Comparison of ENCODE assay signal across 30 mouse cellular contexts in the genomic region with DNA sequence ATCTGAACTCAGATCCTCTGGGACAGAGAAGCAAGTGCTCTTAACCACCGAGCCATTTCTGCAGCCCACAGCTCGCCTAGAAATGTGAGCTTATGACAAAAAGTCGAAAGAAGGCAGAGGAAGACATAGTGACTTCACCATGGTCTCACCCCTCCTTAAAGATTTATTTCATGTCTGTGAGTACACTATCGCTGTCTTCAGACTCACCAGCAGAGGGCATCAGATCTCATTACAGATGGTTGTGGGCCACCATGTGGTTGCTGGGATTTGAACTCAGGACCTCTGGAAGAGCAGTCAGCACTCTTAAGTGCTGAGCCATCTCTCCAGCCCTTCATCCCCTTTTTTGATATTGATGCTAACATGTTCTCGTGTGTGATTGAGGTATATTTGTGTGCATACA. TPM values are rescaled to one million over a fixed set of nuclear protein-coding genes. Genes with fewer than 3 reads are reported as not detected.
DNase-seq lines count a peak whose midpoint lies in the region; ATAC-seq and TF ChIP-seq lines count a peak whose summit lies in the region.
"Had no signal": no experiment of that assay in that cellular context is flagged by ENCODE, and none has a peak within 500 bp of the region (broad histone marks: within the 10 kb centered on the region; RNA-seq: fewer than 3 reads in every experiment).

No protein-coding gene starts in this region.

- no peak overlapping the region for H3K4me2 ChIP-seq in heart, postnatal 0 days (ENCODE audit: low read depth, low read length)
- no peak overlapping the region for H3K4me2 ChIP-seq in midbrain, postnatal 0 days (ENCODE audit: low read depth, low read length, poor library complexity, severe bottlenecking)
- no peak overlapping the region for H3K4me2 ChIP-seq in midbrain, embryonic 14.5 days (ENCODE audit: low read length)
- no peak overlapping the region for H3K4me2 ChIP-seq in stomach, postnatal 0 days (replicated peaks; ENCODE audit: low read depth)
- H3K4me2 ChIP-seq in hindbrain, embryonic 13.5 days, result no peak overlapping the region
- H3K4me2 ChIP-seq: heart, embryonic 13.5 days; hindbrain, embryonic 14.5 days; limb, embryonic 13.5 days; liver, embryonic 13.5 days; lung, embryonic 15.5 days; midbrain, embryonic 15.5 days had no signal

- 0 out of 2 replicates have a peak, but pooled peaks cover 6% of the 10 kb centered on the region for H3K36me3 ChIP-seq in heart, postnatal 0 days (replicated peaks; ENCODE audit: control insufficient read depth, insufficient read depth, low read length)
- H3K36me3 ChIP-seq in midbrain, postnatal 0 days (ENCODE audit: insufficient read depth, low read length), result peaks cover 57% of the 10 kb centered on the region
- peaks cover 67% of the 10 kb centered on the region for H3K36me3 ChIP-seq in midbrain, embryonic 14.5 days (ENCODE audit: control insufficient read depth, insufficient read depth, low read length)
- peaks cover 6% of the 10 kb centered on the region; the same call in 1 of the 2 replicates for H3K36me3 ChIP-seq in stomach, postnatal 0 days (ENCODE audit: control insufficient read depth, insufficient read depth, low read length)
- H3K36me3 ChIP-seq in hindbrain, embryonic 13.5 days, result peaks cover 75% of the 10 kb centered on the region

- no peaks in the 10 kb centered on the region for H3K9me3 ChIP-seq in heart, postnatal 0 days (replicated peaks; ENCODE audit: control insufficient read depth, low read length)
- H3K9me3 ChIP-seq in midbrain, postnatal 0 days (ENCODE audit: low read length), result no peaks in the 10 kb centered on the region
- no peaks in the 10 kb centered on the region for H3K9me3 ChIP-seq in midbrain, embryonic 14.5 days (ENCODE audit: control insufficient read depth, low read length)
- no peaks in the 10 kb centered on the region for H3K9me3 ChIP-seq in stomach, postnatal 0 days (ENCODE audit: control insufficient read depth, low read length)
- H3K9me3 ChIP-seq in hindbrain, embryonic 13.5 days, result no peaks in the 10 kb centered on the region
- H3K9me3 ChIP-seq: heart, embryonic 13.5 days; limb, embryonic 13.5 days; liver, embryonic 13.5 days; lung, embryonic 15.5 days; midbrain, embryonic 15.5 days had no signal

- H3K27ac ChIP-seq in heart, postnatal 0 days (ENCODE audit: low read depth), result no peak overlapping the region
- H3K27ac ChIP-seq in left cerebral cortex, adult 2 months, result no peak overlapping the region
- no peak overlapping the region for H3K27ac ChIP-seq in midbrain, postnatal 0 days (ENCODE audit: low read depth, low read length)
- no peak overlapping the region for H3K27ac ChIP-seq in midbrain, embryonic 14.5 days (replicated peaks; ENCODE audit: low read depth, low read length)
- H3K27ac ChIP-seq in stomach, postnatal 0 days (replicated peaks), result no peak overlapping the region
- no peak overlapping the region for H3K27ac ChIP-seq in hindbrain, embryonic 13.5 days
- H3K27ac ChIP-seq: heart, embryonic 13.5 days; hindbrain, embryonic 14.5 days; limb, embryonic 13.5 days; lung, embryonic 15.5 days; macrophage; midbrain, embryonic 15.5 days had no signal

- no peak overlapping the region for H3K4me3 ChIP-seq in heart, postnatal 0 days (ENCODE audit: low read depth, low read length)
- no peak overlapping the region for H3K4me3 ChIP-seq in left cerebral cortex, adult 2 months
- no peak overlapping the region for H3K4me3 ChIP-seq in midbrain, postnatal 0 days (ENCODE audit: low read depth, low read length)
- H3K4me3 ChIP-seq in midbrain, embryonic 14.5 days (replicated peaks; ENCODE audit: low read depth, low read length), result no peak overlapping the region
- H3K4me3 ChIP-seq in stomach, postnatal 0 days (ENCODE audit: low read depth, low read length), result no peak overlapping the region
- H3K4me3 ChIP-seq in hindbrain, embryonic 13.5 days, result no peak overlapping the region
- H3K4me3 ChIP-seq: heart, embryonic 13.5 days; limb, embryonic 13.5 days; liver, embryonic 13.5 days; lung, embryonic 15.5 days; midbrain, embryonic 15.5 days had no signal

- 0 out of 2 replicates have a peak, but pooled peaks have one; percentile 10 for TF ChIP-seq CTCF in heart, postnatal 0 days (IDR thresholded peaks at IDR 0.05; ENCODE audit: low read depth)
- peak; percentile 28 for TF ChIP-seq CTCF in left cerebral cortex, adult 2 months (IDR thresholded peaks at IDR 0.05)
- peak; percentile 43 for TF ChIP-seq CTCF in midbrain, postnatal 0 days (IDR thresholded peaks at IDR 0.05)
- peak; percentile 50 for TF ChIP-seq CTCF in stomach, postnatal 0 days (IDR thresholded peaks at IDR 0.05; ENCODE audit: low read depth)

- intact Hi-C loops in heart, postnatal 36 days (cut with DNase I), result no loop called here
- intact Hi-C loops in left cerebral cortex, adult 2 months (cut with DNase I), result no loop called here

- H3K4me1 ChIP-seq in heart, postnatal 0 days (ENCODE audit: control insufficient read depth, insufficient read depth), result no peaks in the 10 kb centered on the region
- no peaks in the 10 kb centered on the region for H3K4me1 ChIP-seq in midbrain, postnatal 0 days (ENCODE audit: insufficient read depth, low read length)
- H3K4me1 ChIP-seq in midbrain, embryonic 14.5 days (ENCODE audit: control insufficient read depth, insufficient read depth, low read length), result no peaks in the 10 kb centered on the region
- no peaks in the 10 kb centered on the region for H3K4me1 ChIP-seq in stomach, postnatal 0 days (replicated peaks; ENCODE audit: control insufficient read depth, insufficient read depth)
- H3K4me1 ChIP-seq in hindbrain, embryonic 13.5 days (replicated peaks), result no peaks in the 10 kb centered on the region
- H3K4me1 ChIP-seq: heart, embryonic 13.5 days; limb, embryonic 13.5 days; lung, embryonic 15.5 days; midbrain, embryonic 15.5 days had no signal

- TF ChIP-seq EP300 in heart, postnatal 0 days (IDR thresholded peaks at IDR 0.05; ENCODE audit: low read depth), result no peak
- TF ChIP-seq EP300 in stomach, postnatal 0 days (optimal IDR thresholded peaks at IDR 0.05), result no peak

- 84% methylated on average over 5 of the region's 5 CpGs for WGBS in heart, postnatal 0 days
- 94% methylated on average over 5 of the region's 5 CpGs for WGBS in midbrain, postnatal 0 days
- WGBS in midbrain, embryonic 14.5 days, result 97% methylated on average over 5 of the region's 5 CpGs
- WGBS in stomach, postnatal 0 days, result 96% methylated on average over 5 of the region's 5 CpGs
- WGBS in hindbrain, embryonic 13.5 days, result 96% methylated on average over 5 of the region's 5 CpGs

- H3K27me3 ChIP-seq in heart, postnatal 0 days (ENCODE audit: control insufficient read depth, insufficient read depth, low read length), result no peaks in the 10 kb centered on the region
- H3K27me3 ChIP-seq in midbrain, postnatal 0 days (ENCODE audit: insufficient read depth, low read length), result no peaks in the 10 kb centered on the region
- no peaks in the 10 kb centered on the region for H3K27me3 ChIP-seq in midbrain, embryonic 14.5 days (ENCODE audit: control insufficient read depth, insufficient read depth, low read length)
- H3K27me3 ChIP-seq in stomach, postnatal 0 days (ENCODE audit: control insufficient read depth, insufficient read depth, low read length), result no peaks in the 10 kb centered on the region
- H3K27me3 ChIP-seq in hindbrain, embryonic 13.5 days, result no peaks in the 10 kb centered on the region
- H3K27me3 ChIP-seq: heart, embryonic 13.5 days; limb, embryonic 13.5 days; liver, embryonic 13.5 days; lung, embryonic 15.5 days; midbrain, embryonic 15.5 days had no signal

- ATAC-seq in heart, postnatal 0 days (ENCODE audit: insufficient read depth, low read depth), result no peak
- no peak for ATAC-seq in midbrain, postnatal 0 days (ENCODE audit: low FRiP score)
- ATAC-seq in midbrain, embryonic 14.5 days (ENCODE audit: low FRiP score, low TSS enrichment), result no peak
- no peak for ATAC-seq in stomach, postnatal 0 days (ENCODE audit: low FRiP score, low TSS enrichment)
- ATAC-seq in hindbrain, embryonic 13.5 days (ENCODE audit: low FRiP score), result no peak
- ATAC-seq: activated CD4-positive, CD25-positive, alpha-beta regulatory T cell, adult 4 months; forebrain, embryonic 14.5 days; inflammation-experienced regulatory T-cells, adult 6 months; midbrain, embryonic 15.5 days had no signal

- DNase-seq in heart, postnatal 0 days (ENCODE audit: low spot score), result no peak
- no peak for DNase-seq in heart, postnatal 36 days
- DNase-seq in left cerebral cortex, adult 2 months (ENCODE audit: extremely low spot score in 1 of 2, low spot score in 2 of 2), result no peak
- no peak for DNase-seq in left cerebral cortex, adult 11 months (ENCODE audit: low spot score)
- no peak for DNase-seq in midbrain, postnatal 0 days (ENCODE audit: low spot score)
- no peak for DNase-seq in midbrain, embryonic 14.5 days
- DNase-seq in stomach, postnatal 0 days (ENCODE audit: low spot score), result no peak
- DNase-seq: adrenal gland, adult 2 months; adrenal gland, postnatal 36 days; B cell, adult 2 months; cerebellum, adult 18-20 months; cerebellum, postnatal 10 days; kidney, adult 2 months; kidney, postnatal 10 days; liver, embryonic 13.5 days; right cerebral cortex, postnatal 25 days; spleen, adult 18-20 months had no signal

- no peak overlapping the region for H3K9ac ChIP-seq in heart, postnatal 0 days (replicated peaks; ENCODE audit: low read depth, low read length)
- H3K9ac ChIP-seq in midbrain, postnatal 0 days (replicated peaks; ENCODE audit: low read length, poor library complexity, severe bottlenecking), result no peak overlapping the region
- no peak overlapping the region for H3K9ac ChIP-seq in midbrain, embryonic 14.5 days (replicated peaks; ENCODE audit: low read length)
- no peak overlapping the region for H3K9ac ChIP-seq in stomach, postnatal 0 days (ENCODE audit: low read length)
- no peak overlapping the region for H3K9ac ChIP-seq in hindbrain, embryonic 13.5 days
- H3K9ac ChIP-seq: heart, embryonic 13.5 days; hindbrain, embryonic 14.5 days; limb, embryonic 13.5 days; liver, embryonic 13.5 days; lung, embryonic 15.5 days; midbrain, embryonic 15.5 days had no signal

RNA-seq across cellular contexts. Expression of a gene that starts 20.0 kb away (rescaled TPM):
- 1.5 and 2.7 TPM in 2 replicates for total RNA-seq in heart, postnatal 0 days (2014; rRNA removed; ENCODE audit: low replicate concordance)
- polyA plus RNA-seq in heart, postnatal 0 days (2015; fragmentation: Nextera tagmentation; extraction: Ambion mirVana), result 5.1 and 5.9 TPM in 2 replicates
- total RNA-seq in heart, postnatal 36 days (2021), result 1 to 10 TPM; 3.5 to 3.7 TPM
- total RNA-seq in left cerebral cortex, adult 2 months (2021), result 10 to 100 TPM; 36.9 to 44.8 TPM
- 31.0 and 33.2 TPM in 2 replicates for total RNA-seq in midbrain, postnatal 0 days (2014; rRNA removed)
- 36.3 and 42.6 TPM in 2 replicates for polyA plus RNA-seq in midbrain, postnatal 0 days (2015; fragmentation: Nextera tagmentation; extraction: Ambion mirVana)
- polyA plus RNA-seq in midbrain, embryonic 14.5 days (2014; fragmentation: Nextera tagmentation; extraction: Ambion mirVana), result 29.1 and 37.8 TPM in 2 replicates
- polyA plus RNA-seq in stomach, postnatal 0 days (2015; fragmentation: Nextera tagmentation; extraction: Ambion mirVana), result 7.3 and 7.9 TPM in 2 replicates
- polyA plus RNA-seq in hindbrain, embryonic 13.5 days (2015; fragmentation: Nextera tagmentation; extraction: Ambion mirVana), result 31.9 and 34.7 TPM in 2 replicates

RNA-seq across cellular contexts. Expression of a gene that starts 41.2 kb away (rescaled TPM):
- total RNA-seq in heart, postnatal 0 days (2014; rRNA removed; ENCODE audit: low replicate concordance), result not detected in 2 replicates
- not detected in 2 replicates for polyA plus RNA-seq in heart, postnatal 0 days (2015; fragmentation: Nextera tagmentation; extraction: Ambion mirVana)
- 1 to 10 TPM; 1.0 to 2.2 TPM for total RNA-seq in heart, postnatal 36 days (2021)
- 1 to 10 TPM; 3.5 to 5.4 TPM for total RNA-seq in left cerebral cortex, adult 2 months (2021)
- total RNA-seq in midbrain, postnatal 0 days (2014; rRNA removed), result 0.49 and 5.0 TPM in 2 replicates
- polyA plus RNA-seq in midbrain, postnatal 0 days (2015; fragmentation: Nextera tagmentation; extraction: Ambion mirVana), result 0.32 and 0.48 TPM in 2 replicates
- polyA plus RNA-seq in midbrain, embryonic 14.5 days (2014; fragmentation: Nextera tagmentation; extraction: Ambion mirVana), result 0.50 and 0.62 TPM in 2 replicates
- polyA plus RNA-seq in stomach, postnatal 0 days (2015; fragmentation: Nextera tagmentation; extraction: Ambion mirVana), result 0.31 TPM in 1 of 2 replicates, not detected in the other
- polyA plus RNA-seq in hindbrain, embryonic 13.5 days (2015; fragmentation: Nextera tagmentation; extraction: Ambion mirVana), result 0.48 and 0.60 TPM in 2 replicates
- total RNA-seq: ES-E14; neutrophil, adult 5-6 weeks had no signal
- polyA plus RNA-seq: activated CD4-positive, CD25-positive, alpha-beta regulatory T cell, adult 4 months; heart, embryonic 13.5 days; inflammation-experienced regulatory T-cells, adult 6 months; kidney, adult 2 months; large intestine, adult 2 months had no signal
